Comparison of ENCODE assay signal across 26 mouse cellular contexts in genomic region chr6:22086056-22086455, GRCm38 (mm10).
DNase-seq lines count a peak whose midpoint lies in the region; ATAC-seq and TF ChIP-seq lines count a peak whose summit lies in the region.
"Had no signal": no experiment of that assay in that cellular context is flagged by ENCODE, and none has a peak within 500 bp of the region (broad histone marks: within the 10 kb centered on the region; RNA-seq: fewer than 3 reads in every experiment).

No protein-coding gene starts in this region.

- peaks cover 4% of the 10 kb centered on the region for H3K36me3 ChIP-seq in heart, adult 2 months (ENCODE audit: control insufficient read depth, insufficient read depth, low read length)
- H3K36me3 ChIP-seq in kidney, embryonic 15.5 days = peaks cover 27% of the 10 kb centered on the region; the same call in 1 of the 2 replicates
- H3K36me3 ChIP-seq: embryonic facial prominence, embryonic 15.5 days; forebrain, embryonic 10.5 days; forebrain, embryonic 12.5 days had no signal

- H3K4me2 ChIP-seq in kidney, embryonic 15.5 days = no peak overlapping the region
- H3K4me2 ChIP-seq: embryonic facial prominence, embryonic 13.5 days; embryonic facial prominence, embryonic 15.5 days; forebrain, embryonic 12.5 days had no signal

- H3K9me3 ChIP-seq in kidney, embryonic 15.5 days (replicated peaks) = no peaks in the 10 kb centered on the region
- H3K9me3 ChIP-seq: embryonic facial prominence, embryonic 13.5 days; embryonic facial prominence, embryonic 15.5 days; forebrain, embryonic 10.5 days; forebrain, embryonic 12.5 days had no signal

- TF ChIP-seq CTCF in heart, adult 2 months (IDR thresholded peaks at IDR 0.05) = no peak

- no peak overlapping the region for H3K9ac ChIP-seq in heart, adult 2 months (ENCODE audit: low read depth, low read length)
- no peak overlapping the region for H3K9ac ChIP-seq in kidney, embryonic 15.5 days
- H3K9ac ChIP-seq: embryonic facial prominence, embryonic 13.5 days; embryonic facial prominence, embryonic 15.5 days; forebrain, embryonic 12.5 days had no signal

- no peak for TF ChIP-seq POLR2A in heart, adult 2 months (IDR thresholded peaks at IDR 0.05; ENCODE audit: insufficient read depth, low read depth, low read length)

- no peaks in the 10 kb centered on the region for H3K27me3 ChIP-seq in heart, adult 2 months (ENCODE audit: control insufficient read depth, insufficient read depth, low read length)
- H3K27me3 ChIP-seq in kidney, embryonic 15.5 days = no peaks in the 10 kb centered on the region
- H3K27me3 ChIP-seq: CH12.LX; embryonic facial prominence, embryonic 13.5 days; embryonic facial prominence, embryonic 15.5 days; forebrain, embryonic 12.5 days had no signal

- H3K4me1 ChIP-seq in heart, adult 2 months (ENCODE audit: control insufficient read depth, insufficient read depth, low read length) = no peaks in the 10 kb centered on the region; the same call in 1 of the 2 replicates
- 0 out of 2 replicates have a peak, but pooled peaks cover 4% of the 10 kb centered on the region for H3K4me1 ChIP-seq in kidney, embryonic 15.5 days
- H3K4me1 ChIP-seq: embryonic facial prominence, embryonic 13.5 days; embryonic facial prominence, embryonic 15.5 days; forebrain, embryonic 10.5 days; forebrain, embryonic 12.5 days had no signal

- intact Hi-C loops in heart, adult 2 months (cut with DNase I) = no loop called here

- no peaks in the 10 kb centered on the region for H3K79me2 ChIP-seq in heart, adult 2 months (replicated peaks; ENCODE audit: control insufficient read depth, insufficient read depth, low read length)

- no peak overlapping the region for H3K4me3 ChIP-seq in heart, adult 2 months
- H3K4me3 ChIP-seq in kidney, embryonic 15.5 days (replicated peaks) = no peak overlapping the region
- H3K4me3 ChIP-seq: embryonic facial prominence, embryonic 13.5 days; embryonic facial prominence, embryonic 15.5 days; erythroblast, embryonic 14.5 days; forebrain, embryonic 10.5 days; forebrain, embryonic 12.5 days had no signal

- 82% methylated on average over 5 of the region's 5 CpGs for WGBS in heart, adult 2 months
- WGBS in kidney, embryonic 15.5 days = 75% methylated on average over 5 of the region's 5 CpGs

- H3K27ac ChIP-seq in heart, adult 2 months = no peak overlapping the region
- H3K27ac ChIP-seq in kidney, embryonic 15.5 days = no peak overlapping the region
- H3K27ac ChIP-seq: embryonic facial prominence, embryonic 13.5 days; embryonic facial prominence, embryonic 15.5 days; forebrain, embryonic 10.5 days; forebrain, embryonic 12.5 days had no signal

- 0 out of 2 replicates have a peak, but pooled peaks have one; percentile 13 for ATAC-seq in kidney, embryonic 15.5 days (replicated peaks; ENCODE audit: low FRiP score)
- ATAC-seq: activated CD4-positive, CD25-positive, alpha-beta regulatory T cell, adult 4 months; CD4-positive, CD25-positive, alpha-beta regulatory T cell, adult 4 months; forebrain, embryonic 14.5 days; forebrain, embryonic 16.5 days had no signal

- no peak for TF ChIP-seq EP300 in heart, adult 2 months (IDR thresholded peaks at IDR 0.05; ENCODE audit: insufficient read depth, low read depth, low read length)

- DNase-seq in heart, adult 11 months = peak; percentile 61
- DNase-seq in heart, adult 2 months = no peak
- no peak for DNase-seq in kidney, postnatal 36 days
- DNase-seq in ES-CJ7 (ENCODE audit: low read depth, low spot score) = peak; percentile 38
- no peak for DNase-seq in neural tube, embryonic 10.5 days (ENCODE audit: extremely low spot score, low spot score)
- DNase-seq: adrenal gland, adult 8-10 months; adrenal gland, postnatal 14 days; adrenal gland, postnatal 36 days; B cell, adult 2 months; cerebellum, adult 11-12 months; cerebellum, adult 8-10 months; cerebellum, adult 9-11 months; cerebellum, postnatal 14 days; cerebellum, postnatal 36 days; embryo, embryonic 11 days had no signal

Comparison
In these comparisons a context has a peak if more than half of its experiments do, and no peak if none do; other contexts are left out.
1. DNase-seq: peak in heart, adult 11 months (single experiment) and ES-CJ7 (single experiment); none in heart, adult 2 months (0 of 2), kidney, postnatal 36 days (0 of 2) and neural tube, embryonic 10.5 days (single experiment).